ENCODE assay signal across 9 mouse cellular contexts in genomic region chr8:11999736-12000458, GRCm38 (mm10).
DNase-seq lines count a peak whose midpoint lies in the region; ATAC-seq and TF ChIP-seq lines count a peak whose summit lies in the region.
"Had no signal": no experiment of that assay in that cellular context is flagged by ENCODE, and none has a peak within 500 bp of the region (broad histone marks: within the 10 kb centered on the region; RNA-seq: fewer than 3 reads in every experiment).

No protein-coding gene starts in this region.

- H3K27me3 ChIP-seq in thymus, adult 2 months (ENCODE audit: control insufficient read depth, insufficient read depth, low read length): no peaks in the 10 kb centered on the region
- H3K27me3 ChIP-seq in lung, embryonic 15.5 days: peaks cover 37% of the 10 kb centered on the region

- peak; percentile 2 for DNase-seq in thymus, adult 2 months
- DNase-seq in thymus, postnatal 0 days (ENCODE audit: low spot score): no peak
- DNase-seq in cerebellum, adult 8-10 months: peak; percentile 15
- DNase-seq in kidney, postnatal 36 days: peak; percentile 33 to 80
- DNase-seq in retina, postnatal 1 day: peak; percentile 72

- no peaks in the 10 kb centered on the region for H3K4me1 ChIP-seq in thymus, adult 2 months (replicated peaks; ENCODE audit: control insufficient read depth, insufficient read depth, low read length)
- no peaks in the 10 kb centered on the region for H3K4me1 ChIP-seq in lung, embryonic 15.5 days
- H3K4me1 ChIP-seq: embryonic facial prominence, embryonic 12.5 days had no signal

- H3K27ac ChIP-seq in thymus, adult 2 months (ENCODE audit: control insufficient read depth, insufficient read depth, low read length): no peak overlapping the region
- no peak overlapping the region for H3K27ac ChIP-seq in lung, embryonic 15.5 days
- H3K27ac ChIP-seq: embryonic facial prominence, embryonic 12.5 days had no signal

- ATAC-seq in frontal cortex, adult (ENCODE audit: low TSS enrichment): peak; percentile 95
- peak; percentile 11; the same call in 1 of the 2 replicates for ATAC-seq in lung, embryonic 15.5 days (ENCODE audit: borderline replicate concordance, extremely low read depth, low FRiP score, low TSS enrichment)
- ATAC-seq in CD4-positive, CD25-positive, alpha-beta regulatory T cell, adult 4 months: no peak

- no peak overlapping the region for H3K9ac ChIP-seq in lung, embryonic 15.5 days
- H3K9ac ChIP-seq: embryonic facial prominence, embryonic 12.5 days had no signal

- 41% methylated on average over 23 of the region's 23 CpGs for WGBS in thymus, adult 2 months
- 33% methylated on average over 23 of the region's 23 CpGs for WGBS in lung, embryonic 15.5 days

- H3K9me3 ChIP-seq in lung, embryonic 15.5 days: no peaks in the 10 kb centered on the region
- H3K9me3 ChIP-seq: embryonic facial prominence, embryonic 12.5 days had no signal

- no peak for TF ChIP-seq CTCF in thymus, adult 2 months (IDR thresholded peaks at IDR 0.05; ENCODE audit: borderline replicate concordance, control insufficient read depth, extremely low read depth, insufficient read depth, low read length, poor library complexity)

- no peaks in the 10 kb centered on the region for H3K36me3 ChIP-seq in thymus, adult 2 months (ENCODE audit: control insufficient read depth, insufficient read depth, low read length)
- H3K36me3 ChIP-seq in lung, embryonic 15.5 days: no peaks in the 10 kb centered on the region
- H3K36me3 ChIP-seq: embryonic facial prominence, embryonic 12.5 days had no signal

- no peak overlapping the region for H3K4me3 ChIP-seq in thymus, adult 2 months (ENCODE audit: control insufficient read depth, insufficient read depth, low read length)
- H3K4me3 ChIP-seq in lung, embryonic 15.5 days: no peak overlapping the region
- H3K4me3 ChIP-seq: embryonic facial prominence, embryonic 12.5 days had no signal

- no peak for TF ChIP-seq POLR2A in thymus, adult 2 months (IDR thresholded peaks at IDR 0.05; ENCODE audit: control insufficient read depth, extremely low read depth, insufficient read depth, low read length, poor library complexity)

- no peak overlapping the region for H3K4me2 ChIP-seq in lung, embryonic 15.5 days
- H3K4me2 ChIP-seq: embryonic facial prominence, embryonic 12.5 days had no signal
